Mouse (Mus musculus) myocyte (in vitro differentiated cells): ENCODE results near the gene Parvb. TPM values are rescaled to one million over a fixed set of nuclear protein-coding genes. Genes with fewer than 3 reads are reported as not detected.

ENCODE experiments used
- H3K27me3 ChIP-seq: one replicate; pipeline ENCODE4 v1.6.1; 2011; ENCODE audit not compliant: control insufficient read depth, insufficient read depth, insufficient read length
- H3K36me3 ChIP-seq: one replicate; pipeline ENCODE4 v1.6.1; 2011; ENCODE audit not compliant: control insufficient read depth, insufficient read depth
- H3K4me2 ChIP-seq: one replicate; pipeline ENCODE4 v1.6.1; 2011; ENCODE audit warnings: low read depth, control low read depth
- H3K4me3 ChIP-seq: one replicate; pipeline ENCODE4 v1.5.1; 2011; ENCODE audit warnings: mild to moderate bottlenecking, control low read depth, moderate library complexity
- H3K79me2 ChIP-seq: one replicate; pipeline ENCODE4 v1.6.1; 2011; ENCODE audit not compliant: control insufficient read depth, insufficient read depth
- H3ac ChIP-seq: one replicate; pipeline ENCODE4 v1.6.1; 2011; ENCODE audit not compliant: control insufficient read depth, insufficient read length
- CEBPB ChIP-seq: IDR thresholded peaks from 2 replicates; pipeline ENCODE4 v1.6.1; 2011; ENCODE audit warnings: mild to moderate bottlenecking, moderate library complexity; ENCODE audit not compliant: poor library complexity, insufficient read depth, severe bottlenecking
- E2F4 ChIP-seq: IDR thresholded peaks from one replicate; pipeline ENCODE4 v1.6.1; 2011; ENCODE audit warnings: mild to moderate bottlenecking, control low read depth, moderate library complexity; ENCODE audit not compliant: insufficient read depth
- MAX ChIP-seq: IDR thresholded peaks from one replicate; pipeline ENCODE4 v1.6.1; 2011; ENCODE audit warnings: low read depth, mild to moderate bottlenecking, control low read depth
- MYOD1 ChIP-seq, 3 experiments: IDR thresholded peaks; one replicate each; pipeline ENCODE4 v1.6.1; 2011; ENCODE audit warnings: control low read depth in 2 of 3, low read depth in 2 of 3, mild to moderate bottlenecking in 2 of 3, moderate library complexity in 1 of 3; ENCODE audit not compliant: insufficient read length in 2 of 3, control insufficient read depth in 1 of 3
- MYOG ChIP-seq, 3 experiments: IDR thresholded peaks; one replicate each; pipeline ENCODE4 v1.6.1; 2011; ENCODE audit warnings: control low read depth in 2 of 3, low read depth in 2 of 3, mild to moderate bottlenecking in 2 of 3; ENCODE audit not compliant: insufficient read length in 2 of 3, control insufficient read depth in 1 of 3, insufficient read depth in 1 of 3
- POLR2A ChIP-seq: IDR thresholded peaks from one replicate; pipeline ENCODE4 v1.6.1; 2011; ENCODE audit warnings: low read depth, mild to moderate bottlenecking, control low read depth, moderate library complexity; ENCODE audit not compliant: insufficient read length
- POLR2AphosphoS2 ChIP-seq: IDR thresholded peaks from one replicate; pipeline ENCODE4 v1.6.1; 2011; ENCODE audit warnings: low read depth, control low read depth; ENCODE audit not compliant: insufficient read length
- REST ChIP-seq: IDR thresholded peaks from one replicate; pipeline ENCODE4 v1.6.1; 2011; ENCODE audit warnings: mild to moderate bottlenecking, control low read depth, moderate library complexity; ENCODE audit not compliant: insufficient read depth, insufficient read length
- SRF ChIP-seq: IDR thresholded peaks from one replicate; pipeline ENCODE4 v1.6.1; 2011; ENCODE audit warnings: low read depth; ENCODE audit not compliant: control insufficient read depth, insufficient read length
- TCF12 ChIP-seq: IDR thresholded peaks from one replicate; pipeline ENCODE4 v1.6.1; 2011; ENCODE audit warnings: mild to moderate bottlenecking, control low read depth; ENCODE audit not compliant: poor library complexity, insufficient read depth, severe bottlenecking
- TCF3 ChIP-seq: IDR thresholded peaks from one replicate; pipeline ENCODE4 v1.6.1; 2011; ENCODE audit warnings: low read depth, control low read depth; ENCODE audit not compliant: insufficient read length
- USF1 ChIP-seq: IDR thresholded peaks from one replicate; pipeline ENCODE4 v1.6.1; 2011; ENCODE audit warnings: low read depth, mild to moderate bottlenecking, control low read depth, moderate library complexity
- polyA plus RNA-seq: library from polyadenylated mRNA; unstranded; fragments of >200 nt; fragmentation: generic; extraction: Trizol; gene quantifications from one replicate; pipeline ENCODE4 v1.2.1, GENCODE M21; 2012; ENCODE audit warnings: missing spikeins

The Parvb gene
- polyA plus RNA-seq, 1 experiment, result 86.2 TPM

DNA sequence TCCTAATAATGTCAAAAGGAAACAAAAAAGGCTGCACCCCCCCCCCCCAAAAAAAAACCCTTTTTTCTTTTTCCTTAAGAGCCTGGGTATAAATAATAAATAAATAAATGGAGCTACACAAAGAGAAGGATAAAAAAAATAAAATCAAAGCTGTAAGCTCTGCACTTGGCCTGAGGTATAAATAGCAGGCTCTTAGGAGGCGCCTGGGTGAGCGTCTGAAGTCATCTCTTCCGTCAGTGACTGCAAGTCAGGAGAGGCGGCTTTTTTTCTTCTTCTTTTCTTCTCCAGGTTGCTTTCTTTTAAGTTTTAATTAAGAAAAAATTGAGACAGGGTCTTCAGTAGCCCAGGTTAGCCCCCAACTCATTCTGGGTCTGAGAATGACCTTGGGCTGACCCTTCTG, 34.4 kb downstream of the Parvb start:
- no peak overlapping the region for H3K4me3 ChIP-seq
- H3K36me3 ChIP-seq, result peaks cover 4% of the 10 kb centered on the region
- no peak overlapping the region for H3ac ChIP-seq
- no peak overlapping the region for H3K4me2 ChIP-seq
- peaks cover 51% of the 10 kb centered on the region for H3K79me2 ChIP-seq
- no peaks in the 10 kb centered on the region for H3K27me3 ChIP-seq
- TF ChIP-seq MYOD1 (IDR thresholded peaks at IDR 0.05; ENCODE audit: control insufficient read depth in 1 of 3, insufficient read length in 2 of 3, low read depth in 2 of 3) (no peak), E2F4 (no peak), CEBPB (no peak), MYOG (IDR thresholded peaks at IDR 0.05; ENCODE audit: control insufficient read depth in 1 of 3, insufficient read depth in 1 of 3, insufficient read length in 2 of 3, low read depth in 2 of 3) (no peak), SRF (no peak), POLR2A (no peak), POLR2AphosphoS2 (no peak), USF1 (no peak), TCF12 (no peak), MAX (no peak), REST (no peak), TCF3 (no peak)

DNA sequence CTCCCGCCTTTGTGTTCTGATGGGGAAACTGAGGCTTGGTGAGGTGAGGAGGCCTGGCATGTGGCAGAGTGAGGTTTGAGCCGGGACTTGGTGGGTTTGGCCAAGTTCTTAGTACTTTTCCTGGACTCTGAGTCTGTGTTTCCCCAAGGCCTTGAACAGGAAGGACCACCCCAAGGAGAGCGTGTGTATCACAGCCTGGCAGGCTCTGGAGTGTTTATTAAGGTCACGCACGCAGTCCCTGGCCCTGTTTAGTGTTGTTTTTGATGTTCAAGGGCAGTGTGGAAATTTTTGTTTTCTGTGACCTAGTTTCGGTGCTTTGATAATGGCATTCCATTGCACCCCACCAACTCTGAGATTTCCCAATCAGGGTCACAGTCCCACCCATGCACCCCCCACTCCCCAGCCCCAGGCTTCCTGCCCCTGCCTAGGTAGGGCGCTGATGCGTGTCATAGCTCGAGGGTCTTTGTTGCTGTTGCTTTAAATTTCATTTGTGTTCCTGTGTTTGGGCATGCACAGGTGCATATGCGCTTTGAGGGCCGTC, 35.9 kb downstream of the Parvb start:
- Histone ChIP-seq H3K36me3 (peaks cover 8% of the 10 kb centered on the region), H3ac (no peak overlapping the region), H3K27me3 (no peaks in the 10 kb centered on the region), H3K4me3 (no peak overlapping the region), H3K4me2 (no peak overlapping the region), H3K79me2 (peaks cover 37% of the 10 kb centered on the region)
- no peak for TF ChIP-seq SRF
- TF ChIP-seq MYOG (IDR thresholded peaks at IDR 0.05; ENCODE audit: control insufficient read depth in 1 of 3, insufficient read depth in 1 of 3, insufficient read length in 2 of 3, low read depth in 2 of 3), result no peak
- no peak for TF ChIP-seq MYOD1 (IDR thresholded peaks at IDR 0.05; ENCODE audit: control insufficient read depth in 1 of 3, insufficient read length in 2 of 3, low read depth in 2 of 3)
- no peak for TF ChIP-seq POLR2AphosphoS2
- no peak for TF ChIP-seq REST
- TF ChIP-seq TCF3, result no peak
- no peak for TF ChIP-seq USF1
- no peak for TF ChIP-seq E2F4
- no peak for TF ChIP-seq CEBPB
- TF ChIP-seq POLR2A, result no peak
- no peak for TF ChIP-seq MAX
- no peak for TF ChIP-seq TCF12

DNA sequence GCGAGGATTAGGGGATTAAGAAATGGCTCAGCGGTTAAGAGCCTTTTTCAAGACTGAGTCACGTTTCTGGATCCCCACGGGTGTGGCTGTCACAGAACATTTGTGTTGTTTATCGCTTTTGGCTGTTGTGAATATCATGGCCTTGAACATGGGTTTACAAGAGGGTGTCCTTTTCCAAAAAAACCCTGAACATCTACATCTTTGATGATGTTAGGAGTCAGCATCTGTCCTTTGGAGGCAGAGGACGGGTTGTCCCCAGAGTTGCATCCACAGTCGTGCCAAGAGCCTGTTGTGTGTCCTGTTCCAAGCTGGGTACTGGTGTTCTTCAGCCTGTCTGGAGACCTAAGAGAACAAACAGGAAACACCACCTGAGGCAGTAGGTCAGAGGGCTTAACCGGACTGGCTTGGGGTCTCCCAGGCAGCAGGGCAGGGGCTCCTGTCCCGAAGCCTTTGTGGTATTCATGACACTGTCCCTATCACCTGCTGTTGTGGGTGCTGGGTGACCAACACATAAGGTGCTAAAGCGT, 37.3 kb downstream of the Parvb start:
- TF ChIP-seq MYOD1 (IDR thresholded peaks at IDR 0.05; ENCODE audit: control insufficient read depth in 1 of 3, insufficient read length in 2 of 3, low read depth in 2 of 3) (peak in 1 of 3 experiments; percentile 1), MYOG (IDR thresholded peaks at IDR 0.05; ENCODE audit: control insufficient read depth in 1 of 3, insufficient read depth in 1 of 3, insufficient read length in 2 of 3, low read depth in 2 of 3) (peak in 1 of 3 experiments; percentile 29), CEBPB (no peak)
- Histone ChIP-seq H3K4me2 (no peak overlapping the region), H3K79me2 (peaks cover 24% of the 10 kb centered on the region)

DNA sequence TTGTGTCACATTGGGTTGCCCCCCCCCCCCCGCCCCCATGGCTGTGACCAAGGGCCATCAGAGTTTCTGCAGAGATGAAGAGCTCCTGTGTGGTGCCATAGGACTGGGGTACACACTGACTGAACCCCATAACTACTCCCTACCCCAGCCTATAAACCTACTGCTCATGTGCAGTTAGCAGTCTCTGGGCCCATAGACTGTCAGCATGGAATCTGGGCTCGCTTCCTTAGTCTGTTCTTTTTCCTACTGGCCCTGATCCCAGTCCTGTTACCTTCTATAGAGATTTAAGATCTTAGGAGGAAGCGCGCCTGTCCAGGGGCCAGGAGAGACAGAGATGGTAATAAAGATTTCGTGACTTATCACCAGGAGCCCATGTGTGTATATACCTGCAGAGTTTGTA, 38.2 kb downstream of the Parvb start:
- Histone ChIP-seq H3K4me2 (no peak overlapping the region), H3ac (no peak overlapping the region), H3K36me3 (peaks cover 27% of the 10 kb centered on the region), H3K4me3 (no peak overlapping the region), H3K27me3 (no peaks in the 10 kb centered on the region), H3K79me2 (peaks cover 20% of the 10 kb centered on the region)
- TF ChIP-seq POLR2A (no peak), SRF (no peak), TCF12 (no peak), USF1 (no peak), POLR2AphosphoS2 (no peak), TCF3 (no peak), REST (no peak), CEBPB (no peak), MAX (no peak), MYOD1 (IDR thresholded peaks at IDR 0.05; ENCODE audit: control insufficient read depth in 1 of 3, insufficient read length in 2 of 3, low read depth in 2 of 3) (no peak), E2F4 (no peak), MYOG (IDR thresholded peaks at IDR 0.05; ENCODE audit: control insufficient read depth in 1 of 3, insufficient read depth in 1 of 3, insufficient read length in 2 of 3, low read depth in 2 of 3) (no peak)

More for the DNA sequence above, 37.3 kb downstream of the Parvb start:
- Histone ChIP-seq H3K4me3 (no peak overlapping the region), H3ac (no peak overlapping the region), H3K27me3 (no peaks in the 10 kb centered on the region), H3K36me3 (peaks cover 20% of the 10 kb centered on the region)

DNA sequence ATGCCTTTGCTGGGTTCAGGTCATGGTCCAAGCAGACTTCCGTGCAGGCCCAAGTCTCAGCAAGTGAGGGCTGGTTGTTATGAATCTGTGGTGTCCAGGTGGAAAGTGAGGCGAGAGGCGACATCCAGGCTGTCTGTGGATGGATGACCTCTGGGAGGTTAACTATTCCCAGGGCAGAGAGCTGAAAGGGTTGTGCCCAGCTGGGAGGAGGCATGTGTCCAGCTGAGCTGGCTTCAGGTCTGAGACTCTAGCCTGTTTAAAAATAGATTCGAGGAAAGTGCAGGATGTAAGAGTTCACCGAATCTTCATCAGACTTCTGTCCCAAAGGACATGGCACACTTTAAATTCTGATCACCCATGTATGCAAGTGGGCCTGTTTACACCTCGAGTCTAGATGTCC, 38.6 kb downstream of the Parvb start:
- peaks cover 20% of the 10 kb centered on the region for H3K79me2 ChIP-seq
- H3K4me3 ChIP-seq, result no peak overlapping the region
- no peaks in the 10 kb centered on the region for H3K27me3 ChIP-seq
- peaks cover 28% of the 10 kb centered on the region for H3K36me3 ChIP-seq
- no peak for TF ChIP-seq MAX
- no peak for TF ChIP-seq CEBPB
- TF ChIP-seq POLR2AphosphoS2, result no peak
- no peak for TF ChIP-seq POLR2A
- TF ChIP-seq MYOD1 (IDR thresholded peaks at IDR 0.05; ENCODE audit: control insufficient read depth in 1 of 3, insufficient read length in 2 of 3, low read depth in 2 of 3), result no peak
- no peak for TF ChIP-seq REST
- TF ChIP-seq TCF3, result no peak
- TF ChIP-seq E2F4, result no peak
- no peak for TF ChIP-seq MYOG (IDR thresholded peaks at IDR 0.05; ENCODE audit: control insufficient read depth in 1 of 3, insufficient read depth in 1 of 3, insufficient read length in 2 of 3, low read depth in 2 of 3)
- TF ChIP-seq SRF, result no peak
- no peak overlapping the region for H3ac ChIP-seq
- no peak overlapping the region for H3K4me2 ChIP-seq
